Mouse (Mus musculus): ENCODE data around the gene Fndc8.

The Fndc8 gene

DNA sequence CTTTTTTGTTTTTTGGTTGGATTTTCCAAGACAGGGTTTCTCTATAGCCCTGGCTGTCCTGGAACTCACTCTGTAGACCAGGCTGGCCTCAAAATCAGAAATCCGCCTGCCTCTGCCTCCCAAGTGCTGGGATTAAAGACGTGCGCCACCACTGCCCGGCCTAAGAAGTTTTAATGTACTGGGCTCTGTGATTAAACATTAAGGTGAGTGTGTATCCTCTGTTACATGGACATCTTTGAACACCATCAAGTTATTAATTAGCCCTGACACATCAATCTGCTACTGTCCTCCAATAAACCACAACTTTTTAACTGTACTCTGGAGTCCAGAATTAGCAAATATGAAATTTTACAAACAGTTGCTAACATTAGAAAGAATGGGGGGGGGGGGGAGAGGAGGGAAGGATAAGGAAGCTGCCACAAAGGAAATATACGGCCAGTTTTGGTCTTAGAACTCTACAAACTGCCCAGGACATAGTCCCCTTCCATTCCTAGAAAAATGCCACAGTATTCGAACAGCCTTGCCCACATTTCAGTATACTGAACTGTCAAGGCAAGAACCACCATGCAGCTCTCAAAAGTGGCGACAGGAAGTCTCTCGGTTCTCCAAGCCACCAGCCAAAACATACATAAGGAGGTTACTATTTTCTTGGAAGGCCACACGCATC is 22.3 kb upstream of the Fndc8 start:
- DNase-seq (ENCODE audit: low spot score in 2 of 2), result no peak

GRCm38 (mm10) chr11:82870173-82871030 is 21.5 kb upstream of the Fndc8 start:
- DNase-seq (ENCODE audit: low spot score in 2 of 2), result peak in 1 of 2 experiments; percentile 46

DNA sequence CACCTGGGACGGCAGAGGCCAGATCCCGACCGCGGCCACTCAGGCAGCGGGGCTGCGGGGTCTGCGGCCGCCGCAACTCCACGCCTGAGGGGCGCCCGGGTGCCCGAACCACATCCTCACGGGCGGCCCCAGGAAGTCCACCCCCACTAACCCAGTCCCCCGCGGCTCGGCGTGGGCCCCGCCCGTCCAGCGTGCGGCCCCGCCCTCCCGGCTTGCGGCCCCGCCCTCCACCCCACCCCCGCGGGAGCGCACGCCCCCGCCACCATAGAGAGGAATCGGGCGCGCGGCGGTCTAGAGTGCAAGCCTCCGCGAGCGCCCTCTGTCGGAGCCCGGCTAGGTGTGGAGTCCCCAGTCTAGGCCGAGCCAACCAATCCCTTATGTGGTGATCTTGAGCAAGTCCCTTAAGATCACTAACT is 20.9 kb upstream of the Fndc8 start, which contains the start of gene Rffl:
TSS of gene Rffl (minus strand) at position 180 of the 416 bp plus-strand sequence.
- DNase-seq (ENCODE audit: low spot score in 2 of 2), result peak; percentile 85 to 95

GRCm38 (mm10) chr11:82874924-82875323 is 17.0 kb upstream of the Fndc8 start:
- no peak for DNase-seq (ENCODE audit: low spot score in 2 of 2)

DNA sequence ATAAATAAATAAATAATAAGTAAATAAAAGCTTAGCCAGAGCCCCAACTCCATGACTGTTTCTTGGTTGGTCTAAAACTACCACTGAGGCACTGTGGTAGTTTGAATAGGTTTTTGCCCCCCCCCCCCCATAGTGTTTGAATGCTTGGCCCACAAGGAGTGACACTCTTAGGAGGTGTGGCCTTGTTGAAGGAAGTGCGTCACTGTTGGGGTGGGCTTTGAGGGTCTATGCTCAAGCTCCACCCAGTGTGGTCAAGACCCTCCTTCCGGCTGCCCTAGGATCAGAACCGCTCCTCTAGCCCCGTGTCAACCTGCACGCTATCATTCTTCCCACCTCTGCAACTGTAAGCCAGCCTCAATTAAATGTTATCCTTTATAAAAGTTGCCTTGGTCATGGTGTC is 16.3 kb upstream of the Fndc8 start:
- DNase-seq (ENCODE audit: low spot score in 2 of 2), result no peak

- no peak for DNase-seq (ENCODE audit: low spot score in 2 of 2)
Measured at GRCm38 (mm10) chr11:82877726-82878344, 14.1 kb upstream of the Fndc8 start.

DNA sequence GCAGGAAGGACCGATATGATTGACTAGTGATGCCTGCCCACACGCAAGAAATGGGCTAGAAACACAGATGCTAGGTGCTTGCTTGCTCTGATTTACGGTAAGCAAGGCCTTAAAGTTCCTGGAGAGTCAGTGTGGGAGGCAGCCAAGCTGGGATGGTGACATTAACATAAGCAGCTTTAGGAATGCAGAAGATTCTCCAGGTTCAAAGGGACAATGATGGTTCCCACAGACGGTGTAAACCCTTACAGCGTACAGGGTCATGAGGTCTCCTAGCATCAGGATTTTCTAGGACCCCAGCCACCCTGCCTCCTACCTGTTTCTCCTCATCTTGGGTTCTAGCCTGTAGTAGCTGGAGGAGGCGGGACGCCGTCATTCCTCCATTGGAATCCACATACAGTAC is 8.7 kb upstream of the Fndc8 start:
- DNase-seq (ENCODE audit: low spot score in 2 of 2), result no peak

- DNase-seq (ENCODE audit: low spot score in 2 of 2), result no peak
Measured at GRCm38 (mm10) chr11:82886559-82886958, 5.4 kb upstream of the Fndc8 start.

- DNase-seq (ENCODE audit: low spot score in 2 of 2), result no peak
Measured at GRCm38 (mm10) chr11:82888491-82888946, 3.4 kb upstream of the Fndc8 start.

- no peak for DNase-seq (ENCODE audit: low spot score in 2 of 2)
Measured at GRCm38 (mm10) chr11:82889524-82890341, 2.2 kb upstream of the Fndc8 start.

GRCm38 (mm10) chr11:82890342-82890762 is 1.6 kb upstream of the Fndc8 start, which contains the start of gene Rad51d:
Rad51d (minus strand) TSS chr11:82890614.
- DNase-seq (ENCODE audit: low spot score in 2 of 2), result peak; percentile 88 to 94

DNA sequence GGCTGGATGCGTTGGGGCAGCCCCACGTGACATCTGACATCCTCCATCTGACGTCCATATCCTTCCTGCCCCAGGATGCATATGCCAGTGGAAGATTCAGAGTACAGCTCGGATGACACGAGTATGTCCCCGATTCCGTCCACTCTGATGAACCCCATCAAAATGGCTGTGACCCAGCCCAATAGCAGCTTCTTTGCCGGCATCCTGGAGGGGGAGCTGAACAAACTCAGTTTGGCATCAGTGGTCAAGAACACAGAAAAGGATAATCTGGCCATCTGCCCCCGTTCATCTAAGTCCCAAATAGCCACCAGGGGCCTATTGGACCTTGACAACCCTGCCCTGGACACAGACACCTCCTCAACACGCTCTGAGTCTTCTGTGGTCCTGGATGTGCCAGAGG is 5.6 kb downstream of the Fndc8 start:
- no peak for DNase-seq (ENCODE audit: low spot score in 2 of 2)

DNA sequence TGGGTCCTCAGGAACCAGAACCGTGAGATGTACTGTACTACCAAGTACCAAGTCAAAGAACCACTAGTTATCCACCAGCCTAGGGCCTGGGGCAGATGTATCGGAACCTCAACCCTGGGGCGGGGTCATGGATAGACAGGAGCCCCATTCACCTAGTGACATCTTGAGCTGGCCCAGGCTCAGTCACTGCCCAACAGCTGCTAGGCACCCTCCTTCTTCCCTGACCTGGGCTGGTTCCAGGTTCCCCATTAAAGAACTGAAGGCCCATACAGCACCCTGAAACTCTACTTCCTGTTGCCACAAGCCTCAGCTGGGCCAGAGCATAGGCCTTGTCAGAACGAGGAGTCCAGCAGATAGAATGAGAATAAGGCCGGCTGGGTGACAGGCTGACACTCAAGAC is 7.8 kb downstream of the Fndc8 start:
- no peak for DNase-seq (ENCODE audit: low spot score in 2 of 2)

DNA sequence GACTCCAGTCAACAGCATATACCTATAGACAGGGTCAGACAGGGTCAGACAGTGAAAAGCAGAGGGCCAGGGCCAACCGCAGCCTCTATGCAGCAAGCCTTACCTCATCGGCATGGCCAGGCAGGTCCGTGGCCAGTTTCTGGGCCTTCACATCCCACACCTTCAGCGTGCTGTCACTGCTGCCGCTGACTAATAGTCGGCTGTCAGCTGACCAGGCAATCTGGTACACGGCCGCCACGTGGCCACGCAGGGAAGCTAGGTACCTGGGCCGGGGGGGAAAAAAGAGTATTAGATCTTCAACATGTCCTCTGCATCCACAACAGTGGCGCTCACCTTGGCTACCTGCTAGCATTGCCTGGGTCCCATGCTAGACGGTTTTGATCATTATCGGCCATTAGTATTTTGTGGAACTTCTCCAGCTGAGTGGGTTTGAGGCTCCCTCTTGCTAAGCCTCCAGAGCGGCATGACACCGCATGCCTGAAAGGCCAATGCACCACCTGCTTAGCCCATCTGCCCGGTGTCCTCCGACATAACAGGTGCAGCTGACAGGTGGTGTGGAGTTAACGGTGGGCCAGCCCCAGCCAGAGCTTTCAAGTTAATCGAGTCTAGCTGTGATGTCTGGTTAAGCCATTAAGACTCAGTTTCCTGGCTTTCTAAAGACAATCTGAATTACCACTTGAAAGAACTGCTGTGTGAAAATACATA is 9.8 kb downstream of the Fndc8 start:
- no peak for DNase-seq (ENCODE audit: low spot score in 2 of 2)

- DNase-seq (ENCODE audit: low spot score in 2 of 2), result no peak
Measured at GRCm38 (mm10) chr11:82904952-82905351, 13.0 kb downstream of the Fndc8 start.

DNA sequence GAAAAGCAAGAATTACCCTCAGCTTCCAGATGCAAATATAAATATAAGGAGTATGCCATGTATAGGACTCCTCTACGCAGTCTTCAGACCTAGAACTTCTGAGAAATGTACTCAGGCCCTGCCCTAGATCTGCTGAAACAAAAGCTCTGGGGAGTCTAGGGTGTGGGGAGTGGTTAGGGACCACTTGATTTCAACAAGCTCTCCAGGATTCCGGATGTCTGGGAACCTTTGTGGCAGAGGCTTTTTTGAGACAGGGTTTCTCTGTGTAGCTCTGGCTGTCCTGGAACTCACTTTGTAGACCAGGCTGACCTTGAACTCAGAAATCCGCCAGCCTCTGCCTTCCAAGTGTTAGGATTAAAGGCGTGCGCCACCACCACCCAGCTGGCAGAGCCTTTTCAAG is 13.9 kb downstream of the Fndc8 start:
- no peak for DNase-seq (ENCODE audit: low spot score in 2 of 2)

DNA sequence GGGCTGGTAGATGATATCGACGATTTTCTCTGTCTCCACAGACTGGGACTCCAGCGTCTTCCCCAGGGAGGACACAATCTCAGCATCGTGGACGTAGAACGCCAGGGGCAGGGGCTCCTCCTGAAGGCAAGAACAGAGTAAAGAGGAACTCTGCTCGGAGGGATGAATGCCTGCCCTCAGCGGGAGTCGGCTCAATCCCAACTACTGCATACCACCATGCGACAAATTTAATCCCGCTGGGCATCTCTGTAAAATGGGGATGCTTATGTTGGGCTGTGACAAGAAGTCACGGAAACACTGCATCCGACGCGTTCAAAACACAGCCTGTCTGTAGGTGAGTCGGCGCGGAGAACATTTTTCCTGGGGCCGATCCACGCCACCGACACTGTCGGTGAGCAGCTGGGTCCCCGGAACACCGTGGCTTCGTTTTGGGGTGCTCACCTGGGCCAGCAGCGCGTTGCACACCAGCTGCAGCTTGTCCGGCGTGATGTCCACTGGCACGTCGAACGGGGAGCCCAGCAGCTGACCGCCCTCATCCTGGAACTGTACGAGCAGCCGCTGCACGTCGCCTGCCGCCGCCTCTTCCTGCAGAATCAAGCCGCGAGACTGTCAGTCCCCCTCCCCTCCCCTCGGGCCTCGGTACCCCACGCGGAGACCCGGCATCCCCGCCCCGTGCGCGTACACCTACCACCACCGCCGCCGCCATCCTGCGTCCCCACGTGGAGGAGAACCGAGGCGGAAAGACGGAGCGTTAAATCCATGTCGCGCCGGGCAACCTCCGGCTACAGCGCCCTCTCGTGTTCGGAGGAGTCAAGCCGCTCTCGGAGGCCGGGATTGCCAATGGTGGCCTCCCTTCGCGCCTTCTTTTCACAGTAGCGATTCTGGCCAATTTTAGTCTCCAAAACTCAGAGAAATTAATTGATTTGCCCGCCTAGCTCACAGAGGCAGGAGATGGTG is 16.0 kb downstream of the Fndc8 start, which contains the start of gene Nle1:
TSS of gene Nle1 (minus strand) at position 761 of the 957 bp plus-strand sequence.
- DNase-seq (ENCODE audit: low spot score in 2 of 2), result peak; percentile 87 to 96

DNA sequence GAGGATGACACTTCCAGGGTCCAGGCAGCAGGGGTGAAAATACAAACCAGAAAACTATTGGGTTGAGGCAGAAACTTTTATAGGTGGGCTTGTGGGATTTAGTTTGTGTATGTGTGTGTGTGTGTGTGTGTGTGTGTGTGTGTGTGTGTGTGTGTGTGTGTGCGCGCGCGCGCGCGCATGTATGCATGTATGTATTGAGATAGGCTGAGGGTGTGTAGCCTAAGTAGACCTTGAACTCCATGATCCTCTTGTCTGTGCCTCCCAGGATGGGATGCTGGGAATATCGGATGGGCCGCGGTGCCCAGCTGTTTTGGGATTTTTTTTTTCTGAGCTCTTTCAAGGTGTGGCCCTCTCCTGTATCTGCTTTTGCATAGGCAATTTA is 16.7 kb downstream of the Fndc8 start:
- no peak for DNase-seq (ENCODE audit: low spot score in 2 of 2)

DNA sequence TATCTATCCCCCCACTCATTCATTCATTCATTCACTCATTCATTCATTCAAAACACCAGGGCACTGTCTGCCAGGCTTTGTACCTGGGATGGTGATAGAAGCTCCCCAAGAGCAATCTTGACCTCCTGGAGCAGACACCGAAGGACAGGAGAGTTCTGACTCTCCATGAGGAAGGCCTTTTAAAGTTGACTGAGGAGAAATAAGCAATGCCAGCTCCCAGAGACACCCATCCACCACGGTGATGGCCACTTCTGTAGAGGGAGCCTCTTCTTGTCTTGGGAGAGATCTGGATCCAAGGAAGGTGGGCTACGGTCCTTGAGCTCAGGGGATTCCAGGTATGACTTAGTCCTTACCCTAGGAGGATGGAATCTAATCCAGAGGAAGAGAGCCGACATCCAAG is 18.3 kb downstream of the Fndc8 start, which contains the start of gene Unc45b:
TSS of gene Unc45b (plus strand) at position 301 of the 400 bp plus-strand sequence.
- DNase-seq (ENCODE audit: low spot score in 2 of 2), result no peak
